Mouse (Mus musculus) brain, embryonic 14.5 days (tissue): ENCODE data around the gene Fars2.

Experiments
- CTCF ChIP-seq: fragments of 200-500 bp; IDR thresholded peaks from 2 replicates; pipeline ENCODE4 v1.5.1; 2012; ENCODE audit warnings: inconsistent platforms, mild to moderate bottlenecking, moderate library complexity, borderline replicate concordance; ENCODE audit not compliant: insufficient read depth, insufficient read length; ENCODE audit errors: extremely low read depth
- POLR2A ChIP-seq: fragments of 200-500 bp; IDR thresholded peaks from 2 replicates; pipeline ENCODE4 v1.6.1; 2012; ENCODE audit warnings: mild to moderate bottlenecking, inconsistent platforms, borderline replicate concordance; ENCODE audit not compliant: poor library complexity, insufficient read depth, insufficient read length, severe bottlenecking; ENCODE audit errors: extremely low read depth

GRCm38 (mm10) chr13:36074484-36074883, 42.7 kb upstream of the Fars2 start:
- TF ChIP-seq CTCF (no peak), POLR2A (no peak)
